Mouse (Mus musculus): Measurements from ENCODE around the gene Slc35b4. TPM values are rescaled to one million over a fixed set of nuclear protein-coding genes. Genes with fewer than 3 reads are reported as not detected.

Gene Slc35b4
- polyA plus RNA-seq, 1 experiment from 2014 or later = 49.9 TPM

DNA sequence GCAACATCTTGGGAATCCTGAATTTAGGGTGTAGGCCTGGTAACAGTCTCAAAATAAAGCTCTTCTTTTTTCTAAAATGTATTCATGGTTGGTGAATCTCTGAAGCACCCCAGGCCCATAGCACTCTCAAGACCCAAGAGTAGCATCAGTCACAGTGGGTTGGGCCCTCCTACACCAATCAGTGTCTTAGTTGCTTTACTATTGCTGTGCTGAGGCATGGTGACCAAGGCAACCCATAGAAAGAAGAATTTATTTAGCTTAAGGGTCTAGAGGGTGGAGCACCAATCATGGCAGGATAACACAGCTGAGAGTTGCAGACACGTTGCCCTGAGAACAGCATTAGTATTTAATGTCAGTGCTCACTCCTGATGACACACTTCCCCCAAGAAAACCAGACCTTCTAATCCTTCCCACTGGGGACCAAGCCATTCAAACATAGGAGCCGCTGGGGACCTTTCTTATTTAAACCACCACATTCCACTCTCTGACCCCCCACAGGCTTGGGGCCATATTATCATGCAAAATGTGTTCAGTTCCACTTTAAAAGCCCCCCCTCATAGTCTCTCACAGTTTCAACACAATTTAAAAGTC lies 10.5 kb upstream of the Slc35b4 start:
- WGBS = 25% methylated on average over 2 of the region's 2 CpGs
- no peak overlapping the region for H3K9ac ChIP-seq
- no peak overlapping the region for H3K4me2 ChIP-seq
- no peak overlapping the region for H3K27ac ChIP-seq
- no peaks in the 10 kb centered on the region for H3K27me3 ChIP-seq
- no peak for ATAC-seq (ENCODE audit: insufficient number of reproducible peaks, insufficient read depth, low FRiP score, low TSS enrichment, low read depth)
- H3K4me1 ChIP-seq = no peaks in the 10 kb centered on the region
- H3K36me3 ChIP-seq = no peaks in the 10 kb centered on the region
- no peak overlapping the region for H3K4me3 ChIP-seq
- H3K9me3 ChIP-seq = no peaks in the 10 kb centered on the region

DNA sequence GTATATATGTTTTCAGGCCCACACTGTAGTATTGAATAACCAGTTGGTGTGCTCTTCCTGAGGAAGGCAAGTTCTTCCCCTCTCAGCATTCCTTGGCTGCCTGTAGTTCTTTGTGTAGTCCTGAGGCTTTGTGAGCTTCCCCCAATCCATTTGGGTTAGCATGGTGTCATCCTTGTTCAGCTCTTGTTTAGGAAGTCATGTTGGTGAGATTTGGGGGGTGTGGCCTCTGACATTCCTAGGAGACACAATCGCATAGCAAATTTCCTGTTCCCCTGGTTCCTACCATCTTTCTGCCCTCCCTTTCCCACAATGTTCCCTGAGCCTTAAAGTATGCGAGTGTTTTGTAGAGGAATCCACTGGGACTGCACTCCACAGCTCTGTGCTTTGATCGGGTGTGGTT lies 6.4 kb upstream of the Slc35b4 start:
- no peaks in the 10 kb centered on the region for H3K27me3 ChIP-seq
- H3K36me3 ChIP-seq = no peaks in the 10 kb centered on the region

DNA sequence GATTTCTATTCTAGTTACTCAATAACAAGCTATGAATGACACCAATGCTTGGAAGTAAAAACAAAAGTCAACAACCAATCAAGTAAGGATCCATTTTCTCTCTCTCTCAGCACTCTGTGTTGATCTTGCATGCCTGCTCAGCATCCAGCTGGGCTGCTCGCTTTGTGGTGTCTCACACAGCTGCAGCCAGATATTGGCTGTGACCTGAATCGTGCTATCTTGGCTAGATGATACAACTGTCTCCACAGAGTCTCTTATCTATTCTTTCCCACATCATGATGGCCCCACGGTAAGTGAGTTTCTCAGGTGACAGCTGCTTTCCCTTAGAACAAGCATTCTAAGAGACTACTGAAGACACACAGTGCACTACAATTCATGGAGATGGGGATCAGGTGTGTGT lies 5.0 kb upstream of the Slc35b4 start:
- Histone ChIP-seq H3K27me3 (no peaks in the 10 kb centered on the region), H3K4me2 (no peak overlapping the region), H3K36me3 (no peaks in the 10 kb centered on the region), H3K4me1 (no peaks in the 10 kb centered on the region), H3K9me3 (no peaks in the 10 kb centered on the region; the same call in 1 of the 2 replicates), H3K9ac (no peak overlapping the region), H3K27ac (no peak overlapping the region), H3K4me3 (no peak overlapping the region)
- 81% methylated on average over 3 of the region's 3 CpGs for WGBS
- ATAC-seq (ENCODE audit: insufficient number of reproducible peaks, insufficient read depth, low FRiP score, low TSS enrichment, low read depth) = no peak

More for the DNA sequence above, 6.4 kb upstream of the Slc35b4 start:
- Histone ChIP-seq H3K4me1 (no peaks in the 10 kb centered on the region), H3K9ac (no peak overlapping the region), H3K9me3 (no peaks in the 10 kb centered on the region; the same call in 1 of the 2 replicates), H3K4me2 (no peak overlapping the region), H3K27ac (no peak overlapping the region), H3K4me3 (no peak overlapping the region)
- 76% methylated on average over 3 of the region's 3 CpGs for WGBS
- no peak for ATAC-seq (ENCODE audit: insufficient number of reproducible peaks, insufficient read depth, low FRiP score, low TSS enrichment, low read depth)

DNA sequence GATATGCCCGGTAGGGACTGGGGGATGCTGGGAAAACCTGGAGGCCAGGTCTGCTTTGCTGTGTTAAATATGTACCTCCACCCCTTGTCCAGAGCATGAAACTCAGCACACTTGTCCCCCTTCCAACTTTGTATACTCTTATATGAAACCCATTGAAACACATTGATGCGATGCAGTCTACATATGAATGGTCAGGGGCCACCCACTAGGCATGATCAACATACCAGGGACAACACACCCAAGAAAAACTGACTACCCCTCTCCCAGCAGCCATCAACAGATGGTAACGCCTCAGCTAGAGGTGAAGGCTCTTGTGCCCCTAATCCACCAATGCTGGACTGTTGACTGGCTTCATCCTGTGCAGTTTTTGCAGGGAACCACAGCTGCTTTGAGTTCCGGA lies 3.0 kb upstream of the Slc35b4 start:
- no peak for ATAC-seq (ENCODE audit: insufficient number of reproducible peaks, insufficient read depth, low FRiP score, low TSS enrichment, low read depth)
- Histone ChIP-seq H3K36me3 (no peaks in the 10 kb centered on the region), H3K9me3 (no peaks in the 10 kb centered on the region; the same call in 1 of the 2 replicates), H3K27me3 (no peaks in the 10 kb centered on the region), H3K27ac (no peak overlapping the region), H3K4me1 (peaks cover 7% of the 10 kb centered on the region), H3K4me2 (no peak overlapping the region), H3K9ac (no peak overlapping the region), H3K4me3 (no peak overlapping the region)
- 86% methylated on average over 4 of the region's 4 CpGs for WGBS

DNA sequence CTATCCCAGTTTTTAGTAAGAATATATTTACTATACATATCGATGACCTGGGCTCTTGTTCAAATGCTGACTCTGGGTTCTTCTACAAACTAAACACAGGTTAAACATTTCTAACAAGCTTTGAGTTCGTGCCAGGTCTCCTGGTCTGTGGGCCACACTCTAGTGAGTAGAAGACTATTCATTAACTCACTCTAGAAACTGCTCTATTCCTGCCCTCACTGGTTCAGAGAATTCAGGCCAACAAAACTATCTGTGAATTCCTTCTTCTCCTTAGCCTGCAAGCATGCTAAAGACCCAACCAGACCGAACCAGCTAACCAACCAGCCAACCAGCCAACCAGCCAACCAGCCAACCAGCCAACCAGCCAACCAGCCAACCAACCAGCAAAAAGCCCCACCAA lies 2.1 kb upstream of the Slc35b4 start:
- WGBS = 82% methylated on average over 3 of the region's 3 CpGs
- no peak for ATAC-seq (ENCODE audit: insufficient number of reproducible peaks, insufficient read depth, low FRiP score, low TSS enrichment, low read depth)

DNA sequence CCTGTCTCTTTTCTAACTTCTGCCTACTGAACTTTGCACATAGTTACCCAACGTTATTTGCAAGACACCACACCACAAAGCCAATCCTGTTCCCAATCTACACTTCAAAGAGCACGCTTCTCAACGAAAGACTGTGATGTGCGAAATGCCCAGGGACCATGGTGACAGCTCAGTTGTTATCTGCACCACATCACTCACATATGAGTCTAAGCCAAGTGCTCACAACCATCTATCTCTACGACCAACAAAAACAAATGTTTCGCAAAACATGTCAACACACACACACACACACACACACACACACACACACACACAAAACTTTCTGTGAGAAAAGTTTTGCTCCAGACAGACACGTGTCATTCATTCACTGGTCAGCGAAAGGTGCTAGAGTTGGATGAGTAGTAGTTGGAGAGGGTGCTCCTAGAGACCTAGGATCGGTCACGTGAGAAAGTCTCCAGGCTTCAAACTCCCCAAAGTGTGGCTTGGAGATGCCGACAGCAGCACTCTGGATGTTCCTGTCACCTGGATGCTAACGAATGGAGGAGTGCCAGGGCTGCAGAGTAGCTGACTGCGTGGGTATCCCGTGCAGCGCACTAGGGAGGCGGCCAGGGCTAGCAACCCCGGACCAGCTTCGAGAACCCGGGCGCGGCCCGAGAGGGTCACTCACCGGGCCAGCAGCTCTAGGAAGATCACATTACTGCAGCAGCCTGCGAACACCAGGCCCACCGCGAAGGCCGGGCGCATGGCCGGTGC lies 624 bp downstream of the Slc35b4 start:
- WGBS = 3% methylated on average over 29 of the region's 29 CpGs
- ATAC-seq (ENCODE audit: insufficient number of reproducible peaks, insufficient read depth, low FRiP score, low TSS enrichment, low read depth) = peak; percentile 73
- H3K27me3 ChIP-seq = no peaks in the 10 kb centered on the region
- peaks cover 23% of the 10 kb centered on the region for H3K4me1 ChIP-seq
- no peaks in the 10 kb centered on the region; the same call in 1 of the 2 replicates for H3K9me3 ChIP-seq
- peak overlapping the region; percentile 77 for H3K4me2 ChIP-seq
- H3K27ac ChIP-seq = peak overlapping the region; percentile 85
- H3K9ac ChIP-seq = peak overlapping the region; percentile 91
- H3K36me3 ChIP-seq = peaks cover 7% of the 10 kb centered on the region
- peak overlapping the region; percentile 86 for H3K4me3 ChIP-seq

More for the DNA sequence above, 2.1 kb upstream of the Slc35b4 start:
- Histone ChIP-seq H3K9me3 (no peaks in the 10 kb centered on the region; the same call in 1 of the 2 replicates), H3K27me3 (no peaks in the 10 kb centered on the region), H3K4me3 (no peak overlapping the region), H3K4me1 (peaks cover 7% of the 10 kb centered on the region), H3K36me3 (no peaks in the 10 kb centered on the region), H3K27ac (no peak overlapping the region), H3K4me2 (no peak overlapping the region), H3K9ac (no peak overlapping the region)

DNA sequence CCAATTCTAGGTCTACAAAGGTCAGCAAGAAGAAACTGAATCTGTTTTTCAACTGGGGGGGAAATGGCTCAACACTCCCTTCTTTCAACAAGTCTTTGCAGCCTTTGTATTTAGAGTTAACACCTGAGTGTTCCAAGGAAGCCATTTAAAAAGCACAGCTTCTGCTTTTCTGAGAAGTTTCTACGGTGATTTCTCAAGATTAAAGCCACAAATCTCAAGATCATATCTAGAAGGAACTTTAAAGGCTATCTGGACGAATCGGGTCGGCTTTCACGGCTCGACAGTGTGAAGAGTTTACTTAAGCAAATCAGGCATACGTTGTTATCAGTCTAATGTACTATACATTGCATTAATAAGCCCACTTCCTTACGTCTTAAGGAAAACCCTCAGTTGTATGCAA lies 2.2 kb downstream of the Slc35b4 start:
- ATAC-seq (ENCODE audit: insufficient number of reproducible peaks, insufficient read depth, low FRiP score, low TSS enrichment, low read depth) = no peak
- Histone ChIP-seq H3K9me3 (no peaks in the 10 kb centered on the region), H3K36me3 (peaks cover 15% of the 10 kb centered on the region), H3K4me1 (peaks cover 27% of the 10 kb centered on the region), H3K4me2 (no peak overlapping the region), H3K9ac (no peak overlapping the region), H3K27me3 (no peaks in the 10 kb centered on the region), H3K4me3 (no peak overlapping the region), H3K27ac (no peak overlapping the region)
- 81% methylated on average over 8 of the region's 8 CpGs for WGBS

DNA sequence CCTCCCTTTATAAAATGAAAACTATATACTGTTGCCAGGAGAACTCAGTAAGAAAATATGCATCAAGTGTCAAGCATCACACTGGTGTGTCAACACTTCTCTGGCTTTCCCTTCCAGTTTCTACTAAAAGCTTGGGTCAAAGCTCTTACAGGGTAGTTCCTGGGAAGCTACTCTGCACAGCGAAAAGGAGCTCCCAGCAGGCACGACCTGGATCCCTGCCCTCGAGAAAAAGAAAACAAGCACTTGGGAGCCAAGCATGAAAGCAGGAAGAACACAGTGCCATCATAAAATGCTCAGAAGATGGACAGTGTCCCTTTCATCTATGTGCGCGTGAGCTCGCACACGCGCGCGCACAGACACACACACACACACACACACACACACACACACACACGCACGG lies 3.7 kb downstream of the Slc35b4 start:
- no peak overlapping the region for H3K4me3 ChIP-seq
- WGBS = 90% methylated on average over 10 of the region's 12 CpGs
- H3K27me3 ChIP-seq = no peaks in the 10 kb centered on the region
- peaks cover 28% of the 10 kb centered on the region for H3K36me3 ChIP-seq
- peaks cover 27% of the 10 kb centered on the region for H3K4me1 ChIP-seq
- no peak overlapping the region for H3K4me2 ChIP-seq
- no peak for ATAC-seq (ENCODE audit: insufficient number of reproducible peaks, insufficient read depth, low FRiP score, low TSS enrichment, low read depth)
- no peaks in the 10 kb centered on the region for H3K9me3 ChIP-seq
- no peak overlapping the region for H3K9ac ChIP-seq
- H3K27ac ChIP-seq = no peak overlapping the region

DNA sequence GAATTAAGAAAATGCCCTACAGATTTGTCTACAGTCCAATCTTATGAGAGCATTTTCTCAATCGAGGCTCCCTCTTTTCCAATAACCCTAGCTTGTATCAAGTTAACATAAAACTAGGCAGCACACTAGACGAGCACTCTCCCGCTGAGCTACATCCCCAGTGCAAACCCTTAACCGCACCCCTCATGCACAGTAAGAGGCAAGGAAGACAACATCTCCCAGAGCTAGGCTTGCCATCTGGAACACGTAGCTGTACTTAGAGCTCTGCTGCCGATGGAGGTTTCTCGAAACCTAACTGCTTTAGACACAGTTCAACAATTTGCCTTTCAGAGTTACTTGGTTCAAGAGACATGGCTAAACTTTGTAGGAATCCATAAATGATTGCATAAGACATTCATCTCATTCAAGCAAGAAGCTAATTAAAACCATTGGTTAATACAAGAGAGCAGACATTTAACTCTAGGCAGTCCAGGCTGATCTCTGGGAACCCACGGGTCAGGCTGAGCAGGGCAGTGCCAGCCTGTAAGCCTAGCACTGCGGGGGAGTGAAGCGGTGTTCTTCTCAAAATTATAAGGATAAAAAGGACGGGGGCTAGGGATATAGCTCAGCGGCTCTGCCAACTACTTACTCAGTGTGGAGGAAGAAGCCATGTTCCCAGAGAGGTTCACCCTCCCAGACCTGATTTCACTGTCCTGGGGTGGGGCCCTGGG lies 5.0 kb downstream of the Slc35b4 start:
- Histone ChIP-seq H3K4me2 (no peak overlapping the region), H3K4me3 (no peak overlapping the region), H3K9ac (no peak overlapping the region), H3K9me3 (no peaks in the 10 kb centered on the region), H3K27me3 (no peaks in the 10 kb centered on the region), H3K4me1 (peaks cover 27% of the 10 kb centered on the region), H3K27ac (peak overlapping the region; percentile 55), H3K36me3 (peaks cover 37% of the 10 kb centered on the region)
- 55% methylated on average over 12 of the region's 12 CpGs for WGBS
- ATAC-seq (ENCODE audit: insufficient number of reproducible peaks, insufficient read depth, low FRiP score, low TSS enrichment, low read depth) = no peak

DNA sequence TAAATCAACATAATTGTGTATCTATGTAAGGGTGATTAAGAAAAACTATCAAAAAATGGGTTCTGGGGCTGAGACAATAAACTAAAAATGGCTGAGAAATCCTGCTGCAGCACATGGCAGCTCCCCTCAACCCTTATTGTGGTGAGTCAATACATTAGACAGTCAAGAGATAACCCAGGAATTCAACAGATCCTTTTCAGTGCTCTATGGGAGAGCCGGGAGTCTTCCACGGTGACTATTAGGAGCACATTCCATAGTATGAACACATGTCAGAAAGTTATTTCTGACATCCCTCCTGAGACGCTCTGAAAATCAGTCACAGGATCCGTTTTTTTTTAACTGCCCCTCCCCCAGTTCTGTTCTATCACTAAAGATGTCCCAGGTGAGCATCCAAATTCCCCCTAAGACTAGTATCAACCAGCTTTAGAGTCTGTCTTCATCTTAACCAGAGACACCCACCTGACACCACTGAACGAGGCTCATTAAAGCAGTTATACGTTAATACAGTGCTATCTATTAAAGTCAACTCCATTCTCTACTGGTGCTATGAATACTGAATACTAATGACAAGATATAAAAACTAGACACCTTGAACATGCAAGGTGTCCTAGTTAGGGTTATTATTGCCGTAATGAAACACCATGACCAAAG lies 5.9 kb downstream of the Slc35b4 start:
- Histone ChIP-seq H3K4me3 (no peak overlapping the region), H3K9ac (no peak overlapping the region), H3K27ac (peak overlapping the region; percentile 55; the same call in 1 of the 2 replicates), H3K36me3 (peaks cover 47% of the 10 kb centered on the region), H3K4me2 (no peak overlapping the region), H3K27me3 (no peaks in the 10 kb centered on the region), H3K9me3 (no peaks in the 10 kb centered on the region), H3K4me1 (peaks cover 26% of the 10 kb centered on the region)
- WGBS = 65% methylated on average over 7 of the region's 7 CpGs
- no peak for ATAC-seq (ENCODE audit: insufficient number of reproducible peaks, insufficient read depth, low FRiP score, low TSS enrichment, low read depth)

DNA sequence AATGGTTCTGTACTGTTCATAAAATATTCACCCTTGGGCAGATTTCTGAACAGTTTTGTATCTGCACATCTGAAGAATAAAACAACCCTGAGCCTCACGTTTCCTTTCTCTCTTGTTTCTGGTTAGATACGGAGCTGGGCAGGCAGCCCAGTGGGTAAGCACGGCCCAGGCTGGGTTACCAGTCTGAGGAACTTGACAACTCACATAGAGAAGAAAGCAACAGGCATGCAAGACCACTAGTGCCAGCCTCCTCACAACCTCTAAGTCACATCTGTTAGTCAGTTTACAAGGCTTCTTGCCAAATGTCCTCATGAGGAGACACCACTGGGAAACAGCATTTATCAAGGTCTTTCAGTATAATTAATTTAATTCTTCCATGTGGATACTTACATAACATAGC lies 8.1 kb downstream of the Slc35b4 start:
- Histone ChIP-seq H3K9me3 (no peaks in the 10 kb centered on the region), H3K27me3 (no peaks in the 10 kb centered on the region), H3K4me3 (no peak overlapping the region), H3K27ac (no peak overlapping the region), H3K36me3 (peaks cover 65% of the 10 kb centered on the region), H3K4me2 (no peak overlapping the region), H3K9ac (no peak overlapping the region), H3K4me1 (peaks cover 21% of the 10 kb centered on the region)
- 77% methylated on average over 3 of the region's 3 CpGs for WGBS
- no peak for ATAC-seq (ENCODE audit: insufficient number of reproducible peaks, insufficient read depth, low FRiP score, low TSS enrichment, low read depth)
